Mouse (Mus musculus): ENCODE data around the gene Map6d1.

DNA sequence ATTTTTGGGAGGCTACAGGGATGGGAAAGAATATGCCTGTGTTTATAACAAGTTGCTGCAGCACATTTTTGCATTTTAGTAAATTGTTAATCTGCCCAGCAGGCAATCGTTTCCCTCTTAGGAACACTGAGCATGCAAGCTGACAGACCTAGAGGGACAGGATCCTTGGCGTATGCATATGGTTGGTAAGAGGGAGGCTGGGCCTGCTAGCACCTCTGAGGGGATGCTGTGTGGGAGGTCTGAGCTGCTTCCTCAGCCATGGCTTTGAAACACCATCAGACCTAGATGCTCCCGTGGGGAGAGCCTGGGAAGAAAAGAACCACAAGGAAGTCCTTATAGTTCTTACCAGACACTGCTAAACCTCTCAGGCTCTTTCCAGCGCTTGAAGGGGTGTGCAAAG, 6.8 kb downstream of the Map6d1 start:
- TF ChIP-seq CTCF (IDR thresholded peaks at IDR 0.05; ENCODE audit: borderline replicate concordance, control insufficient read depth, extremely low read depth, insufficient read depth, low read length, poor library complexity) (no peak), POLR2A (IDR thresholded peaks at IDR 0.05; ENCODE audit: control insufficient read depth, extremely low read depth, insufficient read depth, low read length, poor library complexity) (no peak)
